Mouse (Mus musculus): ENCODE results near the gene Insl6. TPM values are rescaled to one million over a fixed set of nuclear protein-coding genes. Genes with fewer than 3 reads are reported as not detected.

Insl6 gene
- polyA plus RNA-seq, 1 experiment from 2014 or later = 1.9 TPM

- Histone ChIP-seq H3K9me3 (ENCODE audit: control insufficient read depth, low read length) (no peaks in the 10 kb centered on the region), H3K4me1 (ENCODE audit: control insufficient read depth, insufficient read depth, low read length) (peaks cover 5% of the 10 kb centered on the region), H3K4me2 (ENCODE audit: low read length) (no peak overlapping the region), H3K36me3 (ENCODE audit: control insufficient read depth, insufficient read depth, low read length) (no peaks in the 10 kb centered on the region), H3K4me3 (replicated peaks; ENCODE audit: low read depth, low read length) (no peak overlapping the region), H3K27me3 (ENCODE audit: control insufficient read depth, insufficient read depth, low read length) (no peaks in the 10 kb centered on the region), H3K9ac (replicated peaks; ENCODE audit: low read length) (no peak overlapping the region), H3K27ac (replicated peaks; ENCODE audit: low read depth, low read length) (no peak overlapping the region)
- WGBS = 88% methylated on average over 3 of the region's 3 CpGs
- ATAC-seq (ENCODE audit: low FRiP score, low TSS enrichment) (no peak), DNase-seq (no peak)
Measured at GRCm38 (mm10) chr19:29368671-29369309, 43.6 kb upstream of the Insl6 start.

- Histone ChIP-seq H3K36me3 (ENCODE audit: control insufficient read depth, insufficient read depth, low read length) (no peaks in the 10 kb centered on the region), H3K4me1 (ENCODE audit: control insufficient read depth, insufficient read depth, low read length) (peaks cover 5% of the 10 kb centered on the region), H3K9me3 (ENCODE audit: control insufficient read depth, low read length) (no peaks in the 10 kb centered on the region), H3K4me2 (ENCODE audit: low read length) (no peak overlapping the region), H3K27me3 (ENCODE audit: control insufficient read depth, insufficient read depth, low read length) (no peaks in the 10 kb centered on the region), H3K9ac (replicated peaks; ENCODE audit: low read length) (no peak overlapping the region), H3K4me3 (replicated peaks; ENCODE audit: low read depth, low read length) (no peak overlapping the region), H3K27ac (replicated peaks; ENCODE audit: low read depth, low read length) (no peak overlapping the region)
- DNase-seq (no peak), ATAC-seq (ENCODE audit: low FRiP score, low TSS enrichment) (no peak)
- WGBS = 93% methylated on average over 2 of the region's 2 CpGs
Measured at GRCm38 (mm10) chr19:29368041-29368440, 42.9 kb upstream of the Insl6 start.

- H3K9me3 ChIP-seq (ENCODE audit: control insufficient read depth, low read length) = no peaks in the 10 kb centered on the region
- WGBS = 6% methylated on average over 26 of the region's 26 CpGs
- no peak for ATAC-seq (ENCODE audit: low FRiP score, low TSS enrichment)
Measured at GRCm38 (mm10) chr19:29366969-29367622, 41.9 kb upstream of the Insl6 start, which contains the start of the genes Plgrkt and Cd274. Plgrkt (minus strand) TSS chr19:29367390. Cd274 (plus strand) TSS chr19:29367455.

GRCm38 (mm10) chr19:29366226-29366968 lies 41.2 kb upstream of the Insl6 start:
- Histone ChIP-seq H3K4me1 (ENCODE audit: control insufficient read depth, insufficient read depth, low read length) (peaks cover 12% of the 10 kb centered on the region), H3K36me3 (ENCODE audit: control insufficient read depth, insufficient read depth, low read length) (no peaks in the 10 kb centered on the region), H3K27me3 (ENCODE audit: control insufficient read depth, insufficient read depth, low read length) (no peaks in the 10 kb centered on the region), H3K9me3 (ENCODE audit: control insufficient read depth, low read length) (no peaks in the 10 kb centered on the region), H3K4me2 (ENCODE audit: low read length) (peak overlapping the region; percentile 76), H3K4me3 (replicated peaks; ENCODE audit: low read depth, low read length) (peak overlapping the region; percentile 39), H3K9ac (replicated peaks; ENCODE audit: low read length) (no peak overlapping the region; the same call in 1 of the 2 replicates), H3K27ac (replicated peaks; ENCODE audit: low read depth, low read length) (no peak overlapping the region)
- DNase-seq (no peak), ATAC-seq (ENCODE audit: low FRiP score, low TSS enrichment) (no peak)
- 61% methylated on average over 20 of the region's 20 CpGs for WGBS

More at GRCm38 (mm10) chr19:29366969-29367622, 41.9 kb upstream of the Insl6 start, which contains the start of the genes Plgrkt and Cd274:
- peak within 1 kb of the TSS; percentile 39 for H3K4me3 ChIP-seq (replicated peaks; ENCODE audit: low read depth, low read length)
- H3K27me3 ChIP-seq (ENCODE audit: control insufficient read depth, insufficient read depth, low read length) = no peaks in the 10 kb centered on the region
- no peak within 1 kb of the TSS for H3K27ac ChIP-seq (replicated peaks; ENCODE audit: low read depth, low read length)
- DNase-seq = peak; percentile 69
- H3K36me3 ChIP-seq (ENCODE audit: control insufficient read depth, insufficient read depth, low read length) = no peaks in the 10 kb centered on the region
- peaks cover 11% of the 10 kb centered on the region for H3K4me1 ChIP-seq (ENCODE audit: control insufficient read depth, insufficient read depth, low read length)
- peak within 1 kb of the TSS; percentile 76 for H3K4me2 ChIP-seq (ENCODE audit: low read length)
- H3K9ac ChIP-seq (replicated peaks; ENCODE audit: low read length) = peak within 1 kb of the TSS; percentile 37; the same call in 1 of the 2 replicates

GRCm38 (mm10) chr19:29365105-29365504 lies 39.9 kb upstream of the Insl6 start:
- Histone ChIP-seq H3K4me3 (replicated peaks; ENCODE audit: low read depth, low read length) (no peak overlapping the region), H3K4me2 (ENCODE audit: low read length) (no peak overlapping the region), H3K9me3 (ENCODE audit: control insufficient read depth, low read length) (no peaks in the 10 kb centered on the region), H3K4me1 (ENCODE audit: control insufficient read depth, insufficient read depth, low read length) (peaks cover 22% of the 10 kb centered on the region), H3K36me3 (ENCODE audit: control insufficient read depth, insufficient read depth, low read length) (no peaks in the 10 kb centered on the region), H3K27ac (replicated peaks; ENCODE audit: low read depth, low read length) (no peak overlapping the region), H3K27me3 (ENCODE audit: control insufficient read depth, insufficient read depth, low read length) (no peaks in the 10 kb centered on the region), H3K9ac (replicated peaks; ENCODE audit: low read length) (no peak overlapping the region)
- DNase-seq (no peak), ATAC-seq (ENCODE audit: low FRiP score, low TSS enrichment) (no peak)
- 22% methylated on average over 3 of the region's 3 CpGs for WGBS

- Histone ChIP-seq H3K27me3 (ENCODE audit: control insufficient read depth, insufficient read depth, low read length) (no peaks in the 10 kb centered on the region), H3K9ac (replicated peaks; ENCODE audit: low read length) (no peak overlapping the region), H3K9me3 (ENCODE audit: control insufficient read depth, low read length) (no peaks in the 10 kb centered on the region), H3K4me3 (replicated peaks; ENCODE audit: low read depth, low read length) (no peak overlapping the region), H3K4me2 (ENCODE audit: low read length) (no peak overlapping the region), H3K4me1 (ENCODE audit: control insufficient read depth, insufficient read depth, low read length) (peaks cover 22% of the 10 kb centered on the region), H3K27ac (replicated peaks; ENCODE audit: low read depth, low read length) (no peak overlapping the region), H3K36me3 (ENCODE audit: control insufficient read depth, insufficient read depth, low read length) (peaks cover 2% of the 10 kb centered on the region; the same call in 1 of the 2 replicates)
- DNase-seq (no peak), ATAC-seq (ENCODE audit: low FRiP score, low TSS enrichment) (no peak)
- 75% methylated on average over 5 of the region's 5 CpGs for WGBS
Measured at GRCm38 (mm10) chr19:29364076-29364475, 38.9 kb upstream of the Insl6 start.

- Histone ChIP-seq H3K36me3 (ENCODE audit: control insufficient read depth, insufficient read depth, low read length) (peaks cover 8% of the 10 kb centered on the region; the same call in 1 of the 2 replicates), H3K9ac (replicated peaks; ENCODE audit: low read length) (no peak overlapping the region), H3K9me3 (ENCODE audit: control insufficient read depth, low read length) (no peaks in the 10 kb centered on the region), H3K4me1 (ENCODE audit: control insufficient read depth, insufficient read depth, low read length) (peaks cover 22% of the 10 kb centered on the region), H3K4me3 (replicated peaks; ENCODE audit: low read depth, low read length) (no peak overlapping the region), H3K4me2 (ENCODE audit: low read length) (no peak overlapping the region), H3K27me3 (ENCODE audit: control insufficient read depth, insufficient read depth, low read length) (no peaks in the 10 kb centered on the region), H3K27ac (replicated peaks; ENCODE audit: low read depth, low read length) (no peak overlapping the region)
- no peak for ATAC-seq (ENCODE audit: low FRiP score, low TSS enrichment)
- WGBS = 90% methylated on average over 7 of the region's 7 CpGs
- no peak for DNase-seq
Measured at GRCm38 (mm10) chr19:29363557-29363956, 38.4 kb upstream of the Insl6 start.

- ATAC-seq (ENCODE audit: low FRiP score, low TSS enrichment) (0 out of 2 replicates have a peak, but pooled peaks have one; percentile 24), DNase-seq (no peak)
- Histone ChIP-seq H3K9me3 (ENCODE audit: control insufficient read depth, low read length) (no peaks in the 10 kb centered on the region), H3K4me3 (replicated peaks; ENCODE audit: low read depth, low read length) (peak overlapping the region; percentile 66), H3K27ac (replicated peaks; ENCODE audit: low read depth, low read length) (peak overlapping the region; percentile 49; the same call in 1 of the 2 replicates), H3K27me3 (ENCODE audit: control insufficient read depth, insufficient read depth, low read length) (no peaks in the 10 kb centered on the region), H3K4me1 (ENCODE audit: control insufficient read depth, insufficient read depth, low read length) (peaks cover 21% of the 10 kb centered on the region), H3K4me2 (ENCODE audit: low read length) (peak overlapping the region; percentile 75), H3K9ac (replicated peaks; ENCODE audit: low read length) (peak overlapping the region; percentile 74), H3K36me3 (ENCODE audit: control insufficient read depth, insufficient read depth, low read length) (peaks cover 15% of the 10 kb centered on the region; the same call in 1 of the 2 replicates)
- 45% methylated on average over 13 of the region's 13 CpGs for WGBS
Measured at GRCm38 (mm10) chr19:29362173-29362930, 37.2 kb upstream of the Insl6 start.
